Mouse (Mus musculus) heart, embryonic 16.5 days (tissue): ENCODE measurements around the gene Parp1. TPM values are rescaled to one million over a fixed set of nuclear protein-coding genes. Genes with fewer than 3 reads are reported as not detected.

Experiments
- ATAC-seq: fragments of 200-750 bp; cut with Nextera tagmentation; replicated peaks from 2 replicates; pipeline ENCODE4 v1.8.0; 2017; ENCODE audit warnings: moderate number of reproducible peaks; ENCODE audit not compliant: insufficient read depth, low FRiP score; ENCODE audit errors: extremely low read depth
- H3K27ac ChIP-seq: fragments of 300-500 bp; sonication (generic); 2 replicates; pipeline ENCODE4 v1.5.1; 2014; ENCODE audit warnings: mild to moderate bottlenecking, low read length, control low read depth, moderate library complexity
- H3K27me3 ChIP-seq: fragments of 300-500 bp; sonication (generic); 2 replicates; pipeline ENCODE4 v1.6.1; 2014; ENCODE audit warnings: low read length, mixed read lengths; ENCODE audit not compliant: control insufficient read depth, insufficient read depth
- H3K36me3 ChIP-seq: fragments of 300-500 bp; sonication (generic); 2 replicates; pipeline ENCODE4 v1.6.1; 2014; ENCODE audit not compliant: control insufficient read depth, insufficient read depth
- H3K4me1 ChIP-seq: fragments of 300-500 bp; sonication (generic); 2 replicates; pipeline ENCODE4 v1.6.1; 2014; ENCODE audit warnings: low read length, mixed read lengths; ENCODE audit not compliant: control insufficient read depth, insufficient read depth
- H3K4me2 ChIP-seq: fragments of 300-500 bp; sonication (generic); 2 replicates; pipeline ENCODE4 v1.6.1; 2014; ENCODE audit warnings: low read depth, mild to moderate bottlenecking, control low read depth, low read length
- H3K4me3 ChIP-seq: fragments of 300-500 bp; sonication (generic); 2 replicates; pipeline ENCODE4 v1.5.1; 2014; ENCODE audit warnings: mild to moderate bottlenecking, control low read depth, low read length
- H3K9ac ChIP-seq: fragments of 300-500 bp; sonication (generic); 2 replicates; pipeline ENCODE4 v1.6.1; 2014; ENCODE audit warnings: low read length, control low read depth
- H3K9me3 ChIP-seq: fragments of 300-500 bp; sonication (generic); replicated peaks from 2 replicates; pipeline ENCODE4 v1.6.1; 2016; ENCODE audit warnings: low read length; ENCODE audit not compliant: control insufficient read depth
- WGBS: fragments of 180-500 bp; shearing (Covaris S2); extraction: QIAGEN DNeasy Blood & Tissue Kit; methylation state at CpG from one replicate; pipeline ENCODE4 v1.1.7; 2014; 5-methylcytosine and 5-hydroxymethylcytosine counted together
- polyA plus RNA-seq: library from polyadenylated mRNA; unstranded; fragments of >200 nt; fragmentation: Nextera tagmentation; extraction: Ambion mirVana; gene quantifications from 2 replicates; pipeline ENCODE4 v1.2.1, GENCODE M21; 2015

The Parp1 gene
- polyA plus RNA-seq, 1 experiment from 2014 or later = 88.3 TPM

DNA sequence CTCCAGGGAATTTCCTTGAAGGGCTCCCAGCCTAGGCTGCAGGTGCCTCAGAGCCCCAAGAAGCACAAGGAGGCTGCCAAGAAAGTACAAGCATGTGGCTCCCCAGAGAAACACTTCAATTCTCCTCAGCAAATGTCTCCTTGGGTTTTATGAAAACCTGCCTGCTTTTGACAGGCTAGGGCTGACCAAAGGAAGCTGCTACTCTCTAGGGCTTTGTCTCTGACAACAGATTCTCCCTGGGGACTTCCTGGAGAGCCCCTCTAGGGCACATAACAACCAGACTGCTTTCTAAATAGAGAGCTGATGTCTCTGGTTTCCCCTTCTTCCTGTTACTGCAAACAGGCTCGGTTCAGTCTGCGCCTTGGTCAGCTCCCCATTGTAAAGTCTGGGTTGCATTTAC is 27.5 kb upstream of the Parp1 start:
- WGBS = 42% methylated on average over 2 of the region's 2 CpGs
- ATAC-seq = no peak
- no peaks in the 10 kb centered on the region for H3K36me3 ChIP-seq

DNA sequence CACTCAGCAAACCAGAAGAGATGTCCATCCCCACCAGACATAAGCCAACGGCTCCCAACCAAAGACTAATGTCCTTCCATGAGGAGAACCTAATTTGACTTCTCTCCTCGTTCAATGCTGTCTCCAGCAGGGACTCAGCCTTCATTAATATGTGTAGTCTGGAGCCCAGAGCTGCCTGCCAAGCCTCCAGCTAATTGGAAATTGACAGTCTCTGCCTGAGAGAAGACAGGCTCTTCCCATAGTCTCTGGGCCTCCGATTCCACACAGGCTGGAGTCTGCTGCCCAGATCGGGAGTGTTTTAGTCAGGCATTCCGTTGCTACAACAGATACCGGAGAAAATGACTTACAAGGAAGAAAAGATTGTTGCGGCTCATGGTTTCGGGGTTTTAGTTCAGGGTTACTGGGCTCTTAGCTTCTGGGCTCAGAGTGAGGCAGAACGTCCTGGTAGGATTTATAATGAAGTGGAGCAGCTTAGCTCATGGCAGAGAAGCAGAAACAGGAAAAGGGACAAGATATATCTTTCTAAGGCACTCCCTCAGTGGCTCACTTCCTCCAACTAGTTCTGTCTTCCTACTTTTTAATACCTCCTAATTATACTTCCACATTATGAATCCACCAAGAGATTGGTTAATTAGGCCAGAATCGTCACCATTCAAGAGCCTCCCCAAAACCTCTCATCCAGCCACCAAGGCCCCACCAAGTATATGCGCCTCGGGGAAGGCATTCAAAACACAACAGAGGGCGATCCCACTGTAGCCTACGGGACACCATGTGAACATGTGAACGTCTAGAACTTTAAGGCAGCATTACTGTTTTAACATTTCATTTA is 26.6 kb upstream of the Parp1 start:
- Histone ChIP-seq H3K4me3 (no peak overlapping the region), H3K9me3 (no peaks in the 10 kb centered on the region), H3K27ac (no peak overlapping the region), H3K27me3 (peaks cover 4% of the 10 kb centered on the region), H3K4me2 (no peak overlapping the region), H3K36me3 (no peaks in the 10 kb centered on the region), H3K4me1 (no peaks in the 10 kb centered on the region), H3K9ac (no peak overlapping the region)
- 65% methylated on average over 15 of the region's 15 CpGs for WGBS
- no peak for ATAC-seq

More for the DNA sequence above, 27.5 kb upstream of the Parp1 start:
- Histone ChIP-seq H3K27me3 (no peaks in the 10 kb centered on the region), H3K27ac (no peak overlapping the region), H3K4me2 (no peak overlapping the region), H3K9me3 (no peaks in the 10 kb centered on the region), H3K4me3 (no peak overlapping the region), H3K9ac (no peak overlapping the region), H3K4me1 (no peaks in the 10 kb centered on the region)

DNA sequence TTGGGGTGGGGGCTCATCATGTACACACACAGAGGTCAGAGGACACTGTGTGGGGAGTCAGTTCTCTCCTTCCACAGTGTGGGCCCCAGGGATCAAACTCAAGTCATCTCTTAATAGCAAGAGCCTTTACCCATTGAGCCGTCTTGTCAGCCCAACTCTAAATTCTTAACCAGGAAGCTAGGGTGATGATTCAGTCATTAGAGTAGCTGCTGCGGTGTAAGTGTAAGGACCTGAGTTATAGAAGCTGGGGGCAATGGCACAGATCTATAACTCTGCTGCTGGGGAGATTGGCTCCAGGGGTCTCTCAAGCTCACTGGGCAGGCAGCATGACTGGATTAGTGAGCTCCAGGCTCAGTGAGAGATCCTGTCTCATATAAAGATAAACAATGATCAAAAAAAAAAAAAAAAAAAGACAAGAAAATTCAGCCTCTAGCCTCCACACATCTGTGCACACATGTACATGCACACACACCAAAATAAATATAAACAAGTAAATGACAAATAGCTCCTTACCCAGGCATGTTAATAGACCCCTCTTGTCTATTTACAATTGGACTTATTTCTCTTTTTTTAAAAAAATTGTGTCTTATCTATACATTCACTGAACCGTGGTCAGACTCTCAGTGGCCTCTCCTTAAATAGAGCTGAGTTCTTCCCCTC is 25.9 kb upstream of the Parp1 start:
- no peak overlapping the region for H3K9ac ChIP-seq
- H3K27me3 ChIP-seq = peaks cover 5% of the 10 kb centered on the region
- ATAC-seq = no peak
- no peak overlapping the region for H3K27ac ChIP-seq
- no peaks in the 10 kb centered on the region for H3K9me3 ChIP-seq
- no peak overlapping the region for H3K4me3 ChIP-seq
- H3K4me1 ChIP-seq = 0 out of 2 replicates have a peak, but pooled peaks cover 3% of the 10 kb centered on the region
- WGBS = 71% methylated on average over 3 of the region's 3 CpGs
- H3K36me3 ChIP-seq = no peaks in the 10 kb centered on the region
- H3K4me2 ChIP-seq = no peak overlapping the region

DNA sequence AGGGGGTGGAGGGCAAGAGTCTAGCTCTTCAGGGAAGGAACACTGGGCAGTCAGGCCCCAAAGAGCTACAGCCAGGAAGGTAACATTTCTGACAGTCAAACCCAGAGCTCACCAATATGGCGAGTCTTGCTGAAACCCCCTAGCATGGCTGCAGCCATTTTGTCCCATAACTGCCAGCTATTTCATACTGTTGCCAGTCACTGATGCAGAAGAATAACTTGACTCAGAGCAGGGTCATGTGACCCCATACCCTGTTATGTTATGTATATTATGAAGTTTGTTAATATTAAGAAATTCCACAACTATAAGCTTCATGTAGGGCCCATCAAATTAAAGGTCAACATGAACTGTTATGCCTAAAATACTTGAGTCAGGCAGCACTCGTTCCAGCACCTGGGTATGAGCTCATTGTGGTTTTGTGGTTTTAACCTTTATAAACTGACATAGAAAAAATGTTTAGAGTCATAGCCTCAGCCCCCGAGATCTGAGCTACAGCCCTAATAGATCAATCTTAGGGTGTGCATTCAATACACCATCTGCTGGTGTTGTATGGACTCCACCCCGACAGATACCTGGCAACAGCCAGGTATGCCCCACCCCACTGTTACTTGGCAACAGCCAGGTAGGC is 22.7 kb upstream of the Parp1 start:
- no peak overlapping the region for H3K4me2 ChIP-seq
- no peak overlapping the region for H3K9ac ChIP-seq
- H3K27ac ChIP-seq = no peak overlapping the region
- H3K27me3 ChIP-seq = peaks cover 31% of the 10 kb centered on the region
- H3K4me3 ChIP-seq = no peak overlapping the region
- 72% methylated on average over 4 of the region's 4 CpGs for WGBS
- ATAC-seq = no peak
- peaks cover 10% of the 10 kb centered on the region for H3K4me1 ChIP-seq
- H3K9me3 ChIP-seq = no peaks in the 10 kb centered on the region
- H3K36me3 ChIP-seq = no peaks in the 10 kb centered on the region

DNA sequence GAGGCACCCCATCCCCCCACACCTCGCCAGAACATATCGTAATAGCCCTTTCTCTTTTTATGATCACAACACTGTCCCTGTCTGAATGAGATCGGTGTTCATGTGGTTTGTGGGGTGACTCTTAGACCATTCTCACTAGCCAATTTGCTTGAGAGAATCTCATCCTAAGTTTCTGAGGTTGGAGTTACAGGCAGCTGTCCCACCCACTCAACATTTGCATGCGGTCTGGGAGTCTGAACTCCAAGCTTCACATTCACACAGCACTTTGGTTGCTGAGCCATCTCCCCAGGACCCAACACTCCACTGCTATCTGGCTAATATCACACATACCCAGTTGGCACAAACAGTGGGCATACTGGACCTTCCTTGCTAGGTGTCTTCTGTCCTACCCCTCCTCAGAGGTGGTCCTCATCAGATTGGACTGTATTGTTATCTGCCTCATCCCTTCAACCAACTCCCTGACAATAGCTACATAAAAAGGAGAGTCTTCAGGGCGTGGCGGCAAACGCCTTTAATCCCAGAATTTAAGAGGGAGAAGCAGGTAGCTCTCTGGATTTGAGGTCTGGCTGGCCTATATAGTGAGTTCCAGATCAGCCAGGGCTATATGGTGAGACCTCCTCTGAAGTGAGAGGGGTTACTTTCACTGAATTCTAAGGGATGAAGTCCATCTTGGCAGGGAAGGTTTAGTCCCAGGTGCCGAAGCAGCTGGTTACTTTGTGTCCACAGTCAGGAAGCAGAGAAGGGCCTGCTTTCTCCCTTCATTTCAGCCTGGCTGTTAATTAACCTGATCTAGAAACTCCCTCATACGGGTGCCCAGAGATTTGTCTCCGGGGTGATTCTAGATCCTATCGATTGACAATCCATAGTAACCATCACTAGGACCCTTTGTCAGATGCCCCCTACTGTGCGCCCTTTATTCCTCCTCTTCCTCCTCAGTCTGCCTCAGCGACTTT is 21.6 kb upstream of the Parp1 start:
- no peak for ATAC-seq
- H3K9me3 ChIP-seq = no peaks in the 10 kb centered on the region
- H3K9ac ChIP-seq = 0 out of 2 replicates have a peak overlapping the region, but pooled peaks have one; percentile 30
- H3K27me3 ChIP-seq = peaks cover 32% of the 10 kb centered on the region
- H3K27ac ChIP-seq = no peak overlapping the region
- no peaks in the 10 kb centered on the region for H3K36me3 ChIP-seq
- peaks cover 10% of the 10 kb centered on the region for H3K4me1 ChIP-seq
- H3K4me2 ChIP-seq = peak overlapping the region; percentile 27
- WGBS = 56% methylated on average over 13 of the region's 13 CpGs
- H3K4me3 ChIP-seq = peak overlapping the region; percentile 17

DNA sequence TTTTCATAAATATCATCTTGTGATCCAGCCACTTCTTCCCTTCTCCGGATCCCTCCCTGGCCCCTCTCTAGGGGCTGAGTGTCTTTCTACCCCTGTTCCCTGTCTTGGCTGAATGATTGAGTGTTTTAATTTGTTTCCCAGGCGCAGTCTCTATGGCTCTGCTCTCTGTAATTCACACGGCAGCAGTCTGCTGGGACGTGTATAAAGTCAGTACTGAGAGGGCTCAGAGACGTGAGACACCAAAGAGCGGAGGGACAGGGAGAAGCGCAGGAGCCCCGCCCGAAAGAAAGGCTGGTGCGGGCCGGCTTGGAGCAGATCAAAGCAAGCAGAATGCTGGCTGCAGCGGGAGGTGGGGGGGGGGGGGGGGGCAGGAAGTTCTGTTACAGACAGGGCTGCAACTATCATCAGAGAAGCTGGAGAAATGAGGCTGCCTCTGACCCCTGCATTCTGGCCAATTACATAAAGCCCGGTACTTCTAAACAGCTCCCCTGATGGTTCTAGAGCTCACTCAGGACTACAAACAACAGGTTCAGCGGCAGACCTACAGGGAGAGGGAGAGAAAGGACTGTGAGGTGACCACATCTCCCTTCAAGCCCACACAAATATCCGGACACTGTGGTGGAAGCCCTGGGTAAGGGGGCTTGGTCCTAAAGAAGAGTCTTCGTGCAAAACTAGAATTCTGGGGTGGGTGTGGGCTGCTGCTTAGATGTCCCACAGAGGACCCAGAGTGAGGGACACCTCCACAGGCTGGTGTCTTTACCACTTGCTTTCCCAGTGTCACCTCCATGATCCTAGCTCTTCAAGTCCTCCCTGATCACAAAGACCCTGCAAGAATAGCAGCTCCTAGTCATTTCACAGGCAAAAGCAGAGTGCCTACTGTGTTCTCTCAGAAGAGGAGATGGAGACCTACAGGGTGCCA is 20.7 kb upstream of the Parp1 start:
- Histone ChIP-seq H3K4me3 (peak overlapping the region; percentile 17), H3K27me3 (peaks cover 32% of the 10 kb centered on the region), H3K9me3 (no peaks in the 10 kb centered on the region), H3K4me2 (peak overlapping the region; percentile 27), H3K9ac (0 out of 2 replicates have a peak overlapping the region, but pooled peaks have one; percentile 30), H3K27ac (no peak overlapping the region), H3K4me1 (peaks cover 10% of the 10 kb centered on the region), H3K36me3 (no peaks in the 10 kb centered on the region)
- WGBS = 2% methylated on average over 16 of the region's 16 CpGs
- peak; percentile 53; the same call in 1 of the 2 replicates for ATAC-seq

DNA sequence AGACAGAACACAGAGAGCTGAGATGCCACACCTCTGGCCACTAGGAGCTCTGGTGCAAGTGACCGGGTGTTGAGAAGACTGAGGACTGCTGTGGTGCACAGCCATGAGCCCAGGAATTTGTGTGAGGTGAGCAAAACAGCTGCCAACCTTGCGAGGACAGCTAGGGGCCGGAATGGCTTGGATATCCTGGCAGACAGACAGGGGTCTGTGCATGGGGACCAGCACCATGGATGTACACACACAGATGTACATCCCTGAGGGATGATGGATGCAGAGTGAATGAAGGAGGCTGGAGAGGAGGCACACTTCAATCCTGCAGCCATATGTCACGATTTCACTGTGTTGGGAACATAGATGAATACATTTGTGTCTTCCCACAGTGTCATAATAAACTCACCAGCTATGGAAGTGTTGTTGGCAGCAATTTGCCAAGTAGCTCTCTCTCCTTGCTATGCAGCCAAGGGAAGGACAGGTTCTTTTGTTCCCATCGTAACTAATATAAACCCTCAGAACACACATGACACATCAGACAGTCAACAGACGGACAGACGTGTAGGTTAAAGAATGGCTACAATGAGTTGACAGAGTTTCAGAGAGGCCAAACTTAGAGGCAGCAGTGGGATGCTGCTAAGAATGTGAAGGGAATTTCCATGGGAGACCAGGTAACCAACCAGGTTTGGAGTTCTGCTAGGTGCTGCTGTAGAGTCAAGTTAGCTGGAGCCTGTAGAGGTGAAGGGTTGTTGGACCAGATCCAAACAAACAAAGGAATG is 19.0 kb upstream of the Parp1 start:
- Histone ChIP-seq H3K4me1 (peaks cover 10% of the 10 kb centered on the region), H3K9me3 (no peaks in the 10 kb centered on the region), H3K4me2 (no peak overlapping the region), H3K27ac (no peak overlapping the region), H3K4me3 (no peak overlapping the region), H3K36me3 (no peaks in the 10 kb centered on the region), H3K9ac (no peak overlapping the region), H3K27me3 (peaks cover 32% of the 10 kb centered on the region)
- no peak for ATAC-seq
- WGBS = 64% methylated on average over 7 of the region's 7 CpGs
